Mouse (Mus musculus): ENCODE measurements around the gene Atp5c1. TPM values are rescaled to one million over a fixed set of nuclear protein-coding genes. Genes with fewer than 3 reads are reported as not detected.
A peak's percentile ranks its signal among the peaks of the same experiment; 100 is the strongest.

Gene Atp5c1
- polyA plus RNA-seq, 1 experiment from 2014 or later: 477 TPM

GRCm38 (mm10) chr2:10047758-10048436 is 32.4 kb downstream of the Atp5c1 start:
- Histone ChIP-seq H3K4me2 (peak overlapping the region; percentile 86), H3K4me3 (replicated peaks) (peak overlapping the region; percentile 90), H3K27me3 (no peaks in the 10 kb centered on the region), H3K9me3 (no peaks in the 10 kb centered on the region), H3K36me3 (replicated peaks) (no peaks in the 10 kb centered on the region), H3K9ac (peak overlapping the region; percentile 79), H3K4me1 (peaks cover 19% of the 10 kb centered on the region), H3K27ac (peak overlapping the region; percentile 63; the same call in 1 of the 2 replicates)
- ATAC-seq (ENCODE audit: low FRiP score): peak; percentile 74; the same call in 1 of the 2 replicates
- WGBS: under 1% methylated on average over 46 of the region's 47 CpGs

GRCm38 (mm10) chr2:10034976-10035375 is 45.3 kb downstream of the Atp5c1 start:
- Histone ChIP-seq H3K9me3 (no peaks in the 10 kb centered on the region), H3K27ac (no peak overlapping the region), H3K27me3 (no peaks in the 10 kb centered on the region), H3K4me1 (no peaks in the 10 kb centered on the region), H3K4me2 (no peak overlapping the region), H3K36me3 (replicated peaks) (peaks cover 5% of the 10 kb centered on the region), H3K9ac (no peak overlapping the region), H3K4me3 (replicated peaks) (no peak overlapping the region)
- 89% methylated on average over 3 of the region's 3 CpGs for WGBS
- no peak for ATAC-seq (ENCODE audit: low FRiP score)

- Histone ChIP-seq H3K27me3 (no peaks in the 10 kb centered on the region), H3K9ac (no peak overlapping the region), H3K27ac (no peak overlapping the region), H3K4me3 (replicated peaks) (no peak overlapping the region), H3K4me1 (no peaks in the 10 kb centered on the region), H3K4me2 (no peak overlapping the region), H3K9me3 (no peaks in the 10 kb centered on the region), H3K36me3 (replicated peaks) (no peaks in the 10 kb centered on the region)
- WGBS: 82% methylated on average over 4 of the region's 4 CpGs
- ATAC-seq (ENCODE audit: low FRiP score): no peak
Measured at GRCm38 (mm10) chr2:10033684-10034083, 46.6 kb downstream of the Atp5c1 start.

- 68% methylated on average over 7 of the region's 7 CpGs for WGBS
- ATAC-seq (ENCODE audit: low FRiP score): no peak
Measured at GRCm38 (mm10) chr2:10029755-10030154, 50.6 kb downstream of the Atp5c1 start.

GRCm38 (mm10) chr2:10024264-10024663 is 56.0 kb downstream of the Atp5c1 start:
- H3K9me3 ChIP-seq: no peaks in the 10 kb centered on the region
- no peak overlapping the region for H3K27ac ChIP-seq
- no peaks in the 10 kb centered on the region for H3K36me3 ChIP-seq (replicated peaks)
- no peak for ATAC-seq (ENCODE audit: low FRiP score)
- no peaks in the 10 kb centered on the region for H3K27me3 ChIP-seq
- no peak overlapping the region for H3K4me2 ChIP-seq
- 91% methylated on average over 6 of the region's 6 CpGs for WGBS
- no peak overlapping the region for H3K4me3 ChIP-seq (replicated peaks)
- no peaks in the 10 kb centered on the region for H3K4me1 ChIP-seq
- no peak overlapping the region for H3K9ac ChIP-seq

More at GRCm38 (mm10) chr2:10029755-10030154, 50.6 kb downstream of the Atp5c1 start:
- Histone ChIP-seq H3K27me3 (no peaks in the 10 kb centered on the region), H3K36me3 (replicated peaks) (no peaks in the 10 kb centered on the region), H3K4me2 (no peak overlapping the region), H3K4me1 (no peaks in the 10 kb centered on the region), H3K9me3 (no peaks in the 10 kb centered on the region), H3K9ac (no peak overlapping the region), H3K27ac (no peak overlapping the region), H3K4me3 (replicated peaks) (no peak overlapping the region)

- no peaks in the 10 kb centered on the region for H3K27me3 ChIP-seq
- 88% methylated on average over 11 of the region's 11 CpGs for WGBS
- no peak overlapping the region for H3K4me3 ChIP-seq (replicated peaks)
- no peaks in the 10 kb centered on the region for H3K36me3 ChIP-seq (replicated peaks)
- no peaks in the 10 kb centered on the region for H3K4me1 ChIP-seq
- H3K9ac ChIP-seq: no peak overlapping the region
- no peak for ATAC-seq (ENCODE audit: low FRiP score)
- H3K9me3 ChIP-seq: no peaks in the 10 kb centered on the region
- no peak overlapping the region for H3K4me2 ChIP-seq
- no peak overlapping the region for H3K27ac ChIP-seq
Measured at GRCm38 (mm10) chr2:10021296-10021695, 59.0 kb downstream of the Atp5c1 start.

GRCm38 (mm10) chr2:10014951-10015635 is 65.2 kb downstream of the Atp5c1 start:
- Histone ChIP-seq H3K4me2 (no peak overlapping the region), H3K4me1 (peaks cover 4% of the 10 kb centered on the region; the same call in 1 of the 2 replicates), H3K9me3 (no peaks in the 10 kb centered on the region), H3K9ac (no peak overlapping the region), H3K36me3 (replicated peaks) (no peaks in the 10 kb centered on the region), H3K4me3 (replicated peaks) (no peak overlapping the region), H3K27ac (no peak overlapping the region), H3K27me3 (no peaks in the 10 kb centered on the region)
- ATAC-seq (ENCODE audit: low FRiP score): no peak
- WGBS: 89% methylated on average over 10 of the region's 10 CpGs

- Histone ChIP-seq H3K27ac (no peak overlapping the region), H3K9me3 (no peaks in the 10 kb centered on the region), H3K9ac (no peak overlapping the region), H3K4me1 (no peaks in the 10 kb centered on the region), H3K27me3 (no peaks in the 10 kb centered on the region), H3K4me2 (no peak overlapping the region), H3K4me3 (replicated peaks) (no peak overlapping the region), H3K36me3 (replicated peaks) (no peaks in the 10 kb centered on the region)
- ATAC-seq (ENCODE audit: low FRiP score): peak; percentile 49; the same call in 1 of the 2 replicates
- WGBS: 33% methylated on average over 7 of the region's 7 CpGs
Measured at GRCm38 (mm10) chr2:10010263-10010909, 69.9 kb downstream of the Atp5c1 start.

- Histone ChIP-seq H3K27me3 (no peaks in the 10 kb centered on the region), H3K9me3 (no peaks in the 10 kb centered on the region)
- no peak for ATAC-seq (ENCODE audit: low FRiP score)
Measured at GRCm38 (mm10) chr2:10009671-10010254, 70.5 kb downstream of the Atp5c1 start.

GRCm38 (mm10) chr2:10008593-10008992 is 71.7 kb downstream of the Atp5c1 start:
- H3K27me3 ChIP-seq: no peaks in the 10 kb centered on the region
- WGBS: 86% methylated on average over 4 of the region's 4 CpGs

More at GRCm38 (mm10) chr2:10009671-10010254, 70.5 kb downstream of the Atp5c1 start:
- Histone ChIP-seq H3K4me3 (replicated peaks) (no peak overlapping the region), H3K4me1 (no peaks in the 10 kb centered on the region), H3K36me3 (replicated peaks) (no peaks in the 10 kb centered on the region), H3K4me2 (no peak overlapping the region), H3K9ac (no peak overlapping the region), H3K27ac (no peak overlapping the region)
- 81% methylated on average over 13 of the region's 13 CpGs for WGBS

More at GRCm38 (mm10) chr2:10008593-10008992, 71.7 kb downstream of the Atp5c1 start:
- Histone ChIP-seq H3K4me3 (replicated peaks) (no peak overlapping the region), H3K9ac (no peak overlapping the region), H3K9me3 (no peaks in the 10 kb centered on the region), H3K4me1 (peaks cover under 1% of the 10 kb centered on the region; the same call in 1 of the 2 replicates), H3K4me2 (no peak overlapping the region), H3K27ac (no peak overlapping the region), H3K36me3 (replicated peaks) (no peaks in the 10 kb centered on the region)
- ATAC-seq (ENCODE audit: low FRiP score): no peak

All from forebrain, embryonic 12.5 days (tissue).